Mouse (Mus musculus): Measurements from ENCODE around the gene Cnot1.

DNA sequence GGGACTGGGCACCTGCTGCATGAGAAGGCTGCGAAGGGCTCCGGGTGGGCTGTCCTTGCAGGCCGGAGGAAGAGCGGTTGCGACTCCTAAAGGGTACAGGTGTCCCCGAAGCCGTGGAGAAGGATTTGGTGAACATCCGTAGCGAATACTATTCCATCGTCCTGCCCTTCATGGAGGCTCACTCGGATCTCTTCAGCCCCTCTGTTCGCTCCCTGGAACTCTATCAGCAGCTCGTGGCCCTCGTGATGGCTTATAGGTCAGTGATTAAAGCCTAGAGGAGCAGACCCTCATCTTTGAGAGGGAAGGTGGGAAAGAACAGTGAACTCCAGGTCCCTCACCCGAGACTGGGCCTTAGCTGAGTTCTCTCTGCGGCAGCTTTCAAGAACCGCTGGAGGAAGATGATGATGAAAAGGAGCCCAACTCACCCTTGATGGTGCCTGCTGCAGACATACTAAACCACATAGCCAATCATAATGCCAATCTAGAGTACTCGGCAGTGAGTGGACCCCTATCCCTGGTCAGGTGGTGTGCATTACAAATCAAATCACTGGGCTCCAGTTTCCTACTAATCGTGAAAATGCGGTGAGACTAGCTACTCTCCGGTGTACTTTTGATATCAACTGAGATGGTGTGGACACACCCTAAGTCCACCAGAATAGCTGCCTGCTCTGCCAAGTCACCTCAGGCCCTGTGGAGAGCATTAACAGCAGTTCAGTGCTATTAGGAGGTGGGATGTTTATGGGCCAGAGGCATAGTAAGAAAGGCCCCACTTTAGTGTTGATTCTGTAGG lies 90.5 kb downstream of the Cnot1 start:
- no peak for TF ChIP-seq ZC3H11A (IDR thresholded peaks at IDR 0.05; ENCODE audit: borderline replicate concordance, low read depth, low read length)
- TF ChIP-seq CHD2 (IDR thresholded peaks at IDR 0.05; ENCODE audit: low read depth, low read length): no peak
- TF ChIP-seq HCFC1 (IDR thresholded peaks at IDR 0.05; ENCODE audit: borderline replicate concordance, insufficient read depth, low read length): no peak

Data from ES-E14 (cell line).